14 mouse cellular contexts compared by ENCODE assay signal in the genomic region with DNA sequence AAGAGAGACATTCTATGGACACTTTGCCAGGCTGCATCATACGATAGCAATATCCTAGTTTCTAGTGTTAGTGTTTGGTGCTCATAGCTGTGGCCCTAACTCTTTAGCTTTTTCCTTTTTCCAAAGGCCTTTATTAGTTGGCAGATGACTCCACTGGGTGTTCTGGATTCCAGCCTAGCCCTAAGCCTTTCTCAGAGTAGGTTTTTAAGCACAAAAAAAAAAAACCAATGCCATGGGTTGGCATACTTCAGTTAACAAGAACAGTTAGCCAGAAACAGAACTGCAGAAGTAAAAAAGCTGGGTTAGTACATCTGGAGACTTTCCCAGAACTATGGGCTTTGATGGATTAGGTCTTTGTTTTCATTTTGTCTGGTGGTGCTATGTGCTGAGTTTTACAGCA.
"Had no signal": no experiment of that assay in that cellular context is flagged by ENCODE, and none has a peak within 500 bp of the region (broad histone marks: within the 10 kb centered on the region; RNA-seq: fewer than 3 reads in every experiment).

No protein-coding gene starts in this region.

- H3K4me1 ChIP-seq: limb, embryonic 12.5 days; lung, embryonic 15.5 days; neural tube, embryonic 12.5 days; stomach, embryonic 15.5 days had no signal

- H3K27me3 ChIP-seq: limb, embryonic 12.5 days; liver, embryonic 13.5 days; lung, embryonic 15.5 days; neural tube, embryonic 12.5 days; stomach, embryonic 15.5 days had no signal

- ATAC-seq: liver, postnatal 0 days had no signal

- DNase-seq: kidney, postnatal 10 days; kidney, postnatal 4 days; liver; liver, embryonic 13.5 days; liver, postnatal 0 days; midbrain, embryonic 14.5 days; retina, postnatal 1 day; right cerebral cortex, postnatal 4 days; thymus, adult 2 months; thymus, postnatal 36 days had no signal

- H3K4me3 ChIP-seq: limb, embryonic 12.5 days; liver, embryonic 13.5 days; lung, embryonic 15.5 days; neural tube, embryonic 12.5 days; stomach, embryonic 15.5 days had no signal

- H3K4me2 ChIP-seq: limb, embryonic 12.5 days; liver, embryonic 13.5 days; lung, embryonic 15.5 days; neural tube, embryonic 12.5 days; stomach, embryonic 15.5 days had no signal

- H3K27ac ChIP-seq: limb, embryonic 12.5 days; liver, embryonic 13.5 days; lung, embryonic 15.5 days; neural tube, embryonic 12.5 days; stomach, embryonic 15.5 days had no signal

- H3K9me3 ChIP-seq: limb, embryonic 12.5 days; liver, embryonic 13.5 days; lung, embryonic 15.5 days; neural tube, embryonic 12.5 days; stomach, embryonic 15.5 days had no signal

- H3K9ac ChIP-seq: limb, embryonic 12.5 days; liver, embryonic 13.5 days; liver, postnatal 0 days; lung, embryonic 15.5 days; neural tube, embryonic 12.5 days; stomach, embryonic 15.5 days had no signal
